Mouse (Mus musculus) sigmoid colon, adult 10 weeks (tissue): ENCODE results near the gene Ppan. TPM values are rescaled to one million over a fixed set of nuclear protein-coding genes. Genes with fewer than 3 reads are reported as not detected.

Experiments used
- polyA plus RNA-seq: library from polyadenylated mRNA; stranded (reverse); fragments of 350-450 nt; fragmentation: Illumina TruSeq; extraction: RNeasy Lipid Tissue Mini Kit (QIAGEN cat#74804); gene quantifications from one replicate; pipeline ENCODE4 v1.2.3, GENCODE M21; 2014; ENCODE audit warnings: low read depth, low replicate concordance

Gene Ppan
- polyA plus RNA-seq: 1.1 TPM

GRCm38 (mm10) chr9:20887704-20888385 is at the start of gene Ppan:
Gene Ppan (plus strand): TSS chr9:20888175.

GRCm38 (mm10) chr9:20868448-20869001 is 19.4 kb upstream of the Ppan start, which contains the start of gene A230050P20Rik:
Gene A230050P20Rik (plus strand): TSS chr9:20868642.

DNA sequence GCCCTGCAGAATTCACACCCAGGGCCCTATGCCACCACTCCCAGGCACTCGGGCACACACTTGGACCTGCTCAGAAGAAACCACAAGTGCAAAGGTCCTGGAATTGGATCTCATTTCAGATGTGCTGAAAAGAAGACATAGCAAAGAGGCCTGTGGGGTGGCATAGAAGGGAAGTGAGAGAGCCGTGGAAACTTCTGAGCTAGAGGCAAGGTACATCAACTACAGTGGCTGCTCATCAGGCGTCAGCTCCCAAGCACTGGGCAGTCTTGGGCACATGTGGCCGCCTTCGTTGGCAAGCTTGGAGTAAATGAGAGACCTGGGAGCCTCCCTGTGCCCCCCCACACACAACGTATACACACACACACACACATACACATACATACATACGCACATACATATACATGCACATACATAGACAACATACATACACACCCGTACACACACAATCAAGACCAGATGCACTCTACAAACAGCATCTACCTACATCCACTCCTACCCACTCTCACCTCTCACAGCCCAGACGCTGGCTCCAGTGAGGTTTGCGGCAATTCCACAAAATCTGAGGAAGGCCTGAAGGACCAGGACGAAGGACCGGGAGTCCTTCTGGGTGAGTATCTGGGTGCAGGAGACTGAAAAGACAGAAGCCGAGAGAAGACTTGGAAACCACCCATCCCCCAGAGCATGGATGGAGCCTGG is 8.7 kb upstream of the Ppan start, which contains the start of gene Angptl6:
TSS of gene Angptl6 (minus strand) at position 631 of the 696 bp plus-strand sequence.

DNA sequence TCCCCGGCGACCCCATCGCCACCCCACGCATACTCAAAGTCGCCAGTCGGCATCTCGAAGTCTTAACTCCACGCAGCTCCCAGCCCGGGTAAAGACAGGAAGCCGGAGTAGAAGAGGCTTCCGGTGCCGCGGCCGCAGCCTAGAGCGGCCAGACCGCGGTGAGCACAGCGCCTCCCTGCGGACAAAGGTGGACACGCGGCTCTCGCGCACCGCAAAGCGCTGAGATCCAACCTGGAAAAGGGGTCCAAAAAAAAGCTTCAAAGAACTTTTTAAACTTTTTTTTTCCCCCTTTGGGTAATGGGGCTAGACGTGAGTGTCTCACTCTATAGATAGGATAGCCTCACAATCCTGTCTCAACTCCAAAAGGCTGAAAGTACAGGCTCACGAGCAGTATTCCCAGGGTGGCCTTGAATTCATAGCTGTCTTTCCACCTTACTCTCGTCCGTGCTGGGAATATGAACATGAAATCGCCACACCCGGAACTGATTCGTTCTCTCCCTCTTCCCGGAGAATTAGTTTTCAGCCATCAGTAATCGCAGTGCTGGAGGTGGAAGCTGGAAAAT is 10.6 kb downstream of the Ppan start, which contains the start of gene Eif3g:
TSS of gene Eif3g (minus strand) at position 113 of the 563 bp plus-strand sequence.

Other genes starting within 250 kb of the Ppan start
- 57.3 TPM for gene Ubl5, start 245.3 kb upstream of the Ppan start, polyA plus RNA-seq
- 7.3 TPM for gene Fbxl12, start 243.4 kb upstream of the Ppan start, polyA plus RNA-seq
- gene Pin1, start 236.1 kb upstream of the Ppan start, polyA plus RNA-seq: 0.85 TPM
- 0.79 TPM for gene Olfm2, start 141.8 kb upstream of the Ppan start, polyA plus RNA-seq
- 0.38 TPM for gene Col5a3, start 73.1 kb upstream of the Ppan start, polyA plus RNA-seq
- gene Rdh8, start 69.7 kb upstream of the Ppan start, polyA plus RNA-seq: not detected
- 6.5 TPM for gene A230050P20Rik, start 19.5 kb upstream of the Ppan start, polyA plus RNA-seq
- not detected for gene Angptl6, start 8.4 kb upstream of the Ppan start, polyA plus RNA-seq
- gene Eif3g, start 10.4 kb downstream of the Ppan start, polyA plus RNA-seq: 25.4 TPM
- 7.5 TPM for gene Dnmt1, start 71.7 kb downstream of the Ppan start, polyA plus RNA-seq
- gene S1pr2, start 88.6 kb downstream of the Ppan start, polyA plus RNA-seq: 0.66 TPM
- 1.6 TPM for gene Mrpl4, start 114.6 kb downstream of the Ppan start, polyA plus RNA-seq
- gene Icam1, start 127.8 kb downstream of the Ppan start, polyA plus RNA-seq: 4.6 TPM
- not detected for gene Icam4, start 141.2 kb downstream of the Ppan start, polyA plus RNA-seq
- not detected for gene Icam5, start 143.9 kb downstream of the Ppan start, polyA plus RNA-seq
- not detected for gene Zglp1, start 178.9 kb downstream of the Ppan start, polyA plus RNA-seq
- gene Gm49373, start 184.9 kb downstream of the Ppan start, polyA plus RNA-seq: not detected
- 0.73 TPM for gene Fdx1l, start 185.4 kb downstream of the Ppan start, polyA plus RNA-seq
- gene Gm38431, start 203.8 kb downstream of the Ppan start, polyA plus RNA-seq: 0.79 TPM
- gene Raver1, start 203.8 kb downstream of the Ppan start, polyA plus RNA-seq: 9.6 TPM
- gene Tyk2, start 243.1 kb downstream of the Ppan start, polyA plus RNA-seq: 3.4 TPM